Mouse (Mus musculus): ENCODE results near the gene Slc22a12.
A peak's percentile ranks its signal among the peaks of the same experiment; 100 is the strongest.

- TF ChIP-seq CTCF (conservative IDR thresholded peaks at IDR 0.05; ENCODE audit: insufficient read depth, insufficient read length, low read depth, low read length) (peak; percentile 81), POLR2A (IDR thresholded peaks at IDR 0.05; ENCODE audit: low read depth, low read length) (no peak)
These were observed 50.7 kb downstream of the Slc22a12 start for GRCm38 (mm10) chr19:6492124-6492523.

Data from kidney, adult 2 months (tissue).